Mouse (Mus musculus): Measurements from ENCODE around the gene Ampd3.

- TF ChIP-seq BHLHE40 (IDR thresholded peaks at IDR 0.05; ENCODE audit: borderline replicate concordance, low read depth, low read length) = no peak
- no peak for TF ChIP-seq TAL1 (IDR thresholded peaks at IDR 0.05; ENCODE audit: low read length)
- TF ChIP-seq TBP (IDR thresholded peaks at IDR 0.05; ENCODE audit: low read depth, low read length) = no peak
- no peak for TF ChIP-seq MYC (IDR thresholded peaks at IDR 0.05; ENCODE audit: low read depth, low read length)
- no peak for TF ChIP-seq KAT2A (conservative IDR thresholded peaks at IDR 0.05; ENCODE audit: low read depth, low read length)
- no peak for TF ChIP-seq EP300 (IDR thresholded peaks at IDR 0.05; ENCODE audit: low read depth in 1 of 2, low read length in 2 of 2)
- TF ChIP-seq CTCF (IDR thresholded peaks at IDR 0.05 in 2 of 3, conservative IDR thresholded peaks at IDR 0.05 in 1 of 3; ENCODE audit: control insufficient read depth in 1 of 3, insufficient read depth in 1 of 3, low read depth in 2 of 3, low read length in 3 of 3, poor library complexity in 1 of 3, severe bottlenecking in 1 of 3) = no peak
Observed at GRCm38 (mm10) chr7:110787310-110787709, 19.3 kb downstream of the Ampd3 start.
